Mouse (Mus musculus) MEL (cell line): ENCODE data around the gene Fam168b.

Experiments used
- CHD1 ChIP-seq: IDR thresholded peaks from 2 replicates; pipeline ENCODE4 v1.6.1; 2012; ENCODE audit warnings: low read depth, mild to moderate bottlenecking, inconsistent platforms, low read length, improper control_type of control experiment
- CTCF ChIP-seq, 3 experiments: IDR thresholded peaks in 2 of 3; conservative IDR thresholded peaks in 1 of 3; 2 replicates each; pipeline ENCODE4 v1.5.1; 2011 to 2012; ENCODE audit warnings: low read length in 3 of 3, low read depth in 2 of 3, mild to moderate bottlenecking in 2 of 3, improper control_type of control experiment in 1 of 3, inconsistent platforms in 1 of 3, mixed read lengths in 1 of 3, moderate library complexity in 1 of 3; ENCODE audit not compliant: control insufficient read depth in 1 of 3, insufficient read depth in 1 of 3, poor library complexity in 1 of 3, severe bottlenecking in 1 of 3
- EP300 ChIP-seq, 2 experiments: IDR thresholded peaks; 2 replicates each; pipeline ENCODE4 v1.6.1; 2011; ENCODE audit warnings: improper control_type of control experiment in 2 of 2, low read length in 2 of 2, low read depth in 1 of 2, mild to moderate bottlenecking in 1 of 2
- JUND ChIP-seq: IDR thresholded peaks from 2 replicates; pipeline ENCODE4 v1.6.1; 2011; ENCODE audit warnings: low read depth, mild to moderate bottlenecking, improper control_type of control experiment, low read length
- NELFE ChIP-seq: IDR thresholded peaks from 2 replicates; pipeline ENCODE4 v1.6.1; 2011; ENCODE audit warnings: low read depth, low read length, improper control_type of control experiment
- POLR2A ChIP-seq, 2 experiments: IDR thresholded peaks; 2 replicates each; pipeline ENCODE4 v1.6.1; 2011 to 2012; ENCODE audit warnings: low read length in 2 of 2, mild to moderate bottlenecking in 2 of 2, control low read depth in 1 of 2, improper control_type of control experiment in 1 of 2, low read depth in 1 of 2, moderate library complexity in 1 of 2; ENCODE audit not compliant: control insufficient read depth in 1 of 2, insufficient read depth in 1 of 2, poor library complexity in 1 of 2
- TAL1 ChIP-seq: IDR thresholded peaks from 2 replicates; pipeline ENCODE4 v1.6.1; 2012; ENCODE audit warnings: mild to moderate bottlenecking, inconsistent platforms, low read length, moderate library complexity, mixed read lengths

GRCm38 (mm10) chr1:34869231-34869630 lies 26.4 kb upstream of the Fam168b start:
- TF ChIP-seq POLR2A (IDR thresholded peaks at IDR 0.05; ENCODE audit: control insufficient read depth in 1 of 2, insufficient read depth in 1 of 2, low read depth in 1 of 2, low read length in 2 of 2, poor library complexity in 1 of 2) = no peak
- no peak for TF ChIP-seq CTCF (IDR thresholded peaks at IDR 0.05 in 2 of 3, conservative IDR thresholded peaks at IDR 0.05 in 1 of 3; ENCODE audit: control insufficient read depth in 1 of 3, insufficient read depth in 1 of 3, low read depth in 2 of 3, low read length in 3 of 3, poor library complexity in 1 of 3, severe bottlenecking in 1 of 3)
- no peak for TF ChIP-seq TAL1
- no peak for TF ChIP-seq NELFE
- no peak for TF ChIP-seq EP300 (IDR thresholded peaks at IDR 0.05; ENCODE audit: low read depth in 1 of 2, low read length in 2 of 2)
- no peak for TF ChIP-seq JUND
- TF ChIP-seq CHD1 = no peak
